Mouse (Mus musculus): ENCODE measurements around the gene Krtap17-1. TPM values are rescaled to one million over a fixed set of nuclear protein-coding genes. Genes with fewer than 3 reads are reported as not detected.

Krtap17-1 gene
- polyA plus RNA-seq, 1 experiment = not detected

- Histone ChIP-seq H3K36me3 (ENCODE audit: control insufficient read depth, insufficient read depth) (no peaks in the 10 kb centered on the region), H3K4me3 (no peak overlapping the region), H3K27me3 (ENCODE audit: control insufficient read depth, insufficient read depth, insufficient read length) (peaks cover 17% of the 10 kb centered on the region), H3K4me2 (ENCODE audit: low read depth) (no peak overlapping the region), H3ac (ENCODE audit: control insufficient read depth, insufficient read length) (no peak overlapping the region), H3K79me2 (ENCODE audit: control insufficient read depth, insufficient read depth) (no peaks in the 10 kb centered on the region)
- TF ChIP-seq SRF (IDR thresholded peaks at IDR 0.05; ENCODE audit: control insufficient read depth, insufficient read length, low read depth) = no peak
- no peak for TF ChIP-seq TCF12 (IDR thresholded peaks at IDR 0.05; ENCODE audit: insufficient read depth, poor library complexity, severe bottlenecking)
- no peak for TF ChIP-seq USF1 (IDR thresholded peaks at IDR 0.05; ENCODE audit: low read depth)
- no peak for TF ChIP-seq MAX (IDR thresholded peaks at IDR 0.05; ENCODE audit: low read depth)
- no peak for TF ChIP-seq POLR2A (IDR thresholded peaks at IDR 0.05; ENCODE audit: insufficient read length, low read depth)
- no peak for TF ChIP-seq REST (IDR thresholded peaks at IDR 0.05; ENCODE audit: insufficient read depth, insufficient read length)
- TF ChIP-seq MYOG (IDR thresholded peaks at IDR 0.05; ENCODE audit: control insufficient read depth in 1 of 3, insufficient read depth in 1 of 3, insufficient read length in 2 of 3, low read depth in 2 of 3) = no peak
Measured at GRCm38 (mm10) chr11:99983442-99983841, 10.4 kb downstream of the Krtap17-1 start.

- no peaks in the 10 kb centered on the region for H3K36me3 ChIP-seq (ENCODE audit: control insufficient read depth, insufficient read depth)
- H3ac ChIP-seq (ENCODE audit: control insufficient read depth, insufficient read length) = no peak overlapping the region
- H3K4me2 ChIP-seq (ENCODE audit: low read depth) = no peak overlapping the region
- no peak overlapping the region for H3K4me3 ChIP-seq
- TF ChIP-seq CEBPB (IDR thresholded peaks at IDR 0.05; ENCODE audit: insufficient read depth, poor library complexity, severe bottlenecking) (no peak), MYOG (IDR thresholded peaks at IDR 0.05; ENCODE audit: control insufficient read depth in 1 of 3, insufficient read depth in 1 of 3, insufficient read length in 2 of 3, low read depth in 2 of 3) (no peak), MYOD1 (IDR thresholded peaks at IDR 0.05; ENCODE audit: control insufficient read depth in 1 of 3, insufficient read length in 2 of 3, low read depth in 2 of 3) (no peak), SRF (IDR thresholded peaks at IDR 0.05; ENCODE audit: control insufficient read depth, insufficient read length, low read depth) (no peak), TCF12 (IDR thresholded peaks at IDR 0.05; ENCODE audit: insufficient read depth, poor library complexity, severe bottlenecking) (no peak)
- H3K79me2 ChIP-seq (ENCODE audit: control insufficient read depth, insufficient read depth) = no peaks in the 10 kb centered on the region
- peaks cover 17% of the 10 kb centered on the region for H3K27me3 ChIP-seq (ENCODE audit: control insufficient read depth, insufficient read depth, insufficient read length)
Measured at GRCm38 (mm10) chr11:99982731-99983130, 11.1 kb downstream of the Krtap17-1 start.

- Histone ChIP-seq H3K4me2 (ENCODE audit: low read depth) (no peak within 1 kb of the TSS), H3K4me3 (no peak within 1 kb of the TSS), H3K36me3 (ENCODE audit: control insufficient read depth, insufficient read depth) (no peaks in the 10 kb centered on the region), H3K79me2 (ENCODE audit: control insufficient read depth, insufficient read depth) (no peaks in the 10 kb centered on the region), H3K27me3 (ENCODE audit: control insufficient read depth, insufficient read depth, insufficient read length) (peaks cover 12% of the 10 kb centered on the region), H3ac (ENCODE audit: control insufficient read depth, insufficient read length) (no peak within 1 kb of the TSS)
- TF ChIP-seq USF1 (IDR thresholded peaks at IDR 0.05; ENCODE audit: low read depth) = no peak
- TF ChIP-seq POLR2A (IDR thresholded peaks at IDR 0.05; ENCODE audit: insufficient read length, low read depth) = no peak
- no peak for TF ChIP-seq MYOD1 (IDR thresholded peaks at IDR 0.05; ENCODE audit: control insufficient read depth in 1 of 3, insufficient read length in 2 of 3, low read depth in 2 of 3)
- no peak for TF ChIP-seq CEBPB (IDR thresholded peaks at IDR 0.05; ENCODE audit: insufficient read depth, poor library complexity, severe bottlenecking)
- no peak for TF ChIP-seq TCF3 (IDR thresholded peaks at IDR 0.05; ENCODE audit: insufficient read length, low read depth)
- no peak for TF ChIP-seq TCF12 (IDR thresholded peaks at IDR 0.05; ENCODE audit: insufficient read depth, poor library complexity, severe bottlenecking)
- TF ChIP-seq MAX (IDR thresholded peaks at IDR 0.05; ENCODE audit: low read depth) = no peak
- TF ChIP-seq REST (IDR thresholded peaks at IDR 0.05; ENCODE audit: insufficient read depth, insufficient read length) = no peak
Measured at GRCm38 (mm10) chr11:99978953-99979352, 14.8 kb downstream of the Krtap17-1 start, which contains the start of gene Krtap29-1. Krtap29-1 (minus strand) TSS chr11:99979053.

- Histone ChIP-seq H3K79me2 (ENCODE audit: control insufficient read depth, insufficient read depth) (no peaks in the 10 kb centered on the region), H3ac (ENCODE audit: control insufficient read depth, insufficient read length) (no peak overlapping the region), H3K27me3 (ENCODE audit: control insufficient read depth, insufficient read depth, insufficient read length) (no peaks in the 10 kb centered on the region), H3K36me3 (ENCODE audit: control insufficient read depth, insufficient read depth) (no peaks in the 10 kb centered on the region), H3K4me3 (no peak overlapping the region), H3K4me2 (ENCODE audit: low read depth) (no peak overlapping the region)
- TF ChIP-seq MAX (IDR thresholded peaks at IDR 0.05; ENCODE audit: low read depth) (no peak), TCF3 (IDR thresholded peaks at IDR 0.05; ENCODE audit: insufficient read length, low read depth) (no peak), MYOD1 (IDR thresholded peaks at IDR 0.05; ENCODE audit: control insufficient read depth in 1 of 3, insufficient read length in 2 of 3, low read depth in 2 of 3) (no peak), CEBPB (IDR thresholded peaks at IDR 0.05; ENCODE audit: insufficient read depth, poor library complexity, severe bottlenecking) (no peak), POLR2A (IDR thresholded peaks at IDR 0.05; ENCODE audit: insufficient read length, low read depth) (no peak), SRF (IDR thresholded peaks at IDR 0.05; ENCODE audit: control insufficient read depth, insufficient read length, low read depth) (no peak), REST (IDR thresholded peaks at IDR 0.05; ENCODE audit: insufficient read depth, insufficient read length) (no peak), TCF12 (IDR thresholded peaks at IDR 0.05; ENCODE audit: insufficient read depth, poor library complexity, severe bottlenecking) (no peak), E2F4 (IDR thresholded peaks at IDR 0.05; ENCODE audit: insufficient read depth) (no peak)
Measured at GRCm38 (mm10) chr11:99965961-99966360, 27.8 kb downstream of the Krtap17-1 start.

GRCm38 (mm10) chr11:99964213-99964612, 29.6 kb downstream of the Krtap17-1 start:
- H3K79me2 ChIP-seq (ENCODE audit: control insufficient read depth, insufficient read depth) = no peaks in the 10 kb centered on the region
- no peak for TF ChIP-seq MYOG (IDR thresholded peaks at IDR 0.05; ENCODE audit: control insufficient read depth in 1 of 3, insufficient read depth in 1 of 3, insufficient read length in 2 of 3, low read depth in 2 of 3)
- TF ChIP-seq USF1 (IDR thresholded peaks at IDR 0.05; ENCODE audit: low read depth) = no peak
- TF ChIP-seq E2F4 (IDR thresholded peaks at IDR 0.05; ENCODE audit: insufficient read depth) = no peak
- TF ChIP-seq TCF12 (IDR thresholded peaks at IDR 0.05; ENCODE audit: insufficient read depth, poor library complexity, severe bottlenecking) = no peak
- no peak for TF ChIP-seq TCF3 (IDR thresholded peaks at IDR 0.05; ENCODE audit: insufficient read length, low read depth)
- no peak for TF ChIP-seq CEBPB (IDR thresholded peaks at IDR 0.05; ENCODE audit: insufficient read depth, poor library complexity, severe bottlenecking)
- no peak for TF ChIP-seq POLR2A (IDR thresholded peaks at IDR 0.05; ENCODE audit: insufficient read length, low read depth)
- TF ChIP-seq POLR2AphosphoS2 (IDR thresholded peaks at IDR 0.05; ENCODE audit: insufficient read length, low read depth) = no peak
- no peak overlapping the region for H3ac ChIP-seq (ENCODE audit: control insufficient read depth, insufficient read length)
- H3K4me2 ChIP-seq (ENCODE audit: low read depth) = no peak overlapping the region
- H3K4me3 ChIP-seq = no peak overlapping the region
- no peaks in the 10 kb centered on the region for H3K36me3 ChIP-seq (ENCODE audit: control insufficient read depth, insufficient read depth)
- H3K27me3 ChIP-seq (ENCODE audit: control insufficient read depth, insufficient read depth, insufficient read length) = no peaks in the 10 kb centered on the region
